Mouse (Mus musculus) adrenal gland, adult 8-10 months (tissue): Measurements from ENCODE around the gene Ccdc117. TPM values are rescaled to one million over a fixed set of nuclear protein-coding genes. Genes with fewer than 3 reads are reported as not detected.
A peak's percentile ranks its signal among the peaks of the same experiment; 100 is the strongest.
"Not testable (repeated sequence)": the region's sequence is repeated elsewhere in the genome, so short reads cannot be mapped to it uniquely, and the experiment has no call there.

Experiments used
- DNase-seq: peaks from one replicate; pipeline ENCODE4 v3.0.0; 2022
- total RNA-seq, 4 experiments: library from RNA; stranded (reverse); gene quantifications; 2 replicates each; pipeline ENCODE4 v1.2.4; 2022

Gene Ccdc117
- total RNA-seq, 4 experiments from 2014 or later: 23.8 to 34.9 (median 28.8) TPM

- DNase-seq: no peak
Observed at GRCm38 (mm10) chr11:5530717-5531116, 11.3 kb downstream of the Ccdc117 start.

DNA sequence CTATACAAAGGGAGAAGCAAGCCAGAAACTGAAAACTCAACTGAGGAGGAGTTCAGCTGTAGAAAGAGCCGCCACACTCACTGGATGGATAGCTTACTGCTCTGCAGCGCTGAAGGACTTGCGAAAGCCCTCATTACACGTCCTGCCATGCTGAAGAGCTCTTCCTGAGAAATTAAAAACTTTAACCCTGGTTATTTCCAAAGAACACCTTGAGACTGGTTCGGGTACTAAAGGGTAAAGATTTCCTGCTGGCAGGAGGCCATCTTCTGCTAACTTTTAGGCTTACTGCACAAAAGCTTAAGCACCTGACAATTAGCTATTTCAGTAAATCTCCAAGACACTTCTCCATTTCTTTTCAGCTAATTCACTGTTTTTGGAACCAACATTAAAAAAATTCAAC lies 11.8 kb downstream of the Ccdc117 start:
- no peak for DNase-seq

DNA sequence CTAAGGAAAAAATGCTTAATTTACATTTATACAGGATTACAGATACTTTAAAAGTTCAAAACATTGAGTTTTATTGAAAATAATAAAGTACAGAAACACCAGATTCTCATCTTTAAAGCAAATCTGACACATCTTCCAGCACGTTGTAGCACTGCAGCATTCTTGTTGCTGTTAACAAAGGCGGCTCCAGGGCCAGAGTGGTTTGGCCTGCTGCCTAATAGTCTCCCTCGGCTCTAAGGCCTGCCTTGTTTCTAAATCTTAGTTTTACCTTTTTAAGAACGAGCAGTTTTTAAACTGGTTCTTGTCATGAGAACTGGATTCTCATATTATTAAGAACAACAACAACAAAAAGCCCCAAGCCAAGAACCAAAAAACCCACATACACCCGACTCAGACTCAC lies 13.1 kb downstream of the Ccdc117 start:
- DNase-seq: no peak

DNA sequence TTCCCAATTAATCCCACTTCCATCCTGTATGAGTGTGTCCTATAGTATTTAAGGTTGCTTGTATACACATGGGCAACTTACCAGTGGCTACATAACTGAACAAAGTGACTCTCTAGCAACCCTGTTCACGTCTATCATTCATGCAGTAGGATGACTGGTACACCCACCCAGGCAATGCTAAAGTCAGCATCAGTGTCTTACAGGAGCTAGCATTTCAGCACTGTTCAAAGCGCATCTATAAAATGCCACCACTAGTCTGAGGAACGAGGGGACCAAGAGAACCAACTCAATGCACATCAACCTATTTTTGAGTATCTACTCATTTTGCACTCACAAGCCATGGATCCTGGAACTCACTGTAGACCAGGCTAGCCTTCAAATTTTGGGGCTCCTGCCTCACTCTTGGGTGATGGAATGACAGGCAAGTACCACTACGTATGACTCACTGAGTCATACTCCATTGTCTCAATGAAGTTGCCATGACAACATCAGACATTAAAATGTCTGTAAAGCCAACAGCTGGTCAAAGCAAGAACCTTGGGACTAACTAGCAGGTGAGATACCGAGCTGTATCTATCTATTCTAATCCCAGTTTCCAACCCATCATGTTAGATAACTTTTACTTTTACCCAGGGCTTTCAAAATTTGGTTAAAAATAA lies 14.0 kb downstream of the Ccdc117 start:
- no peak for DNase-seq

GRCm38 (mm10) chr11:5526573-5527439 lies 15.2 kb downstream of the Ccdc117 start:
- no peak for DNase-seq

GRCm38 (mm10) chr11:5525418-5525817 lies 16.6 kb downstream of the Ccdc117 start:
- no peak for DNase-seq

- no peak for DNase-seq
Observed at GRCm38 (mm10) chr11:5522798-5523415, 19.1 kb downstream of the Ccdc117 start.

DNA sequence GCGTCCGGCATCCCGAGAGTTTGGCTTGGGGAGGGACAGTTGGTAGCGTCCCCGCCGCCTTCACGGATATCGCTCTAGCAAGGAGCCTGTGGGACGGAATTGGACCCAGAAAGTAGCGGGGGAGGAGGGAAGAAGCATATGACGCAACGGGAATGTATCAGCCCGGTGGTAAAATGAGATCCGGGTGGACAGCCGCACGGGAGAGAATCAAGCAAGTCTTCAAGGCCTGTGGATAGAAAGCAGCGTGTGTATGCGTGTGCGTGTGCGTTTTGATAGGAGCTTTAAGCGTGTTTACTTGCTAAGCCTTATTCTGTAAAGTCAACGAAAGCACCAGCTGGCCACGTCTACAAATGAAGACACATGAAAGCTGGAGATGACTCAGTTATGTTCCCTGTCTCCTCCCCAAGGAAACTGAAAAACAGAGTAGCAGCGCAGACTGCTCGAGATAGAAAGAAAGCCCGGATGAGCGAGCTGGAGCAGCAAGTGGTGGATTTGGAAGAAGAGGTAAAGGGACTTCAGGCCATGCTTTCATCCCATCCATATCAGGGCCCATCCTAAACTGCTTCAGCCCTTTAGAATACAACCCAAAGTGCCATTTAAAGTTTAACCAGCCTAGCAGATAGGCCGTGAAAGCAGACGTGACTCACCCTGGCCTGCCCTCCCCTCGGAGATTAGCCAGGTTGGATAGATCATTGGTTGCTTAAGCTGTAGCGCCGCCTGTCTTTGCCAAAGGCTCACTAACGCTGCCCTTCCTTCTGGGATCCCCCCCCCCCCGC lies 20.3 kb downstream of the Ccdc117 start:
- DNase-seq: peak; percentile 81

DNA sequence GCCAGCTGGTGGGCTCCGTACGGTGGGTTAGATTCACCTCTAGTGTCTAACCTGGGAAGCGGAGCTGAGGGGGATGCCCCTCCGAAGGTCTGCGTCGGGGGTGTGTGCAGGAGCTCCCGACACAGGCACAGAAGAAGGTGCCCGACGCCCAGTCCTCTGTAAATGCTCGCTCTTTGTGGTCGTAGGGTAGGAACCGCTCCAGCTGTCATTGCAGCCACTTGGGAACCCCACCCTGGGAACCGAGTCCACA lies 20.8 kb downstream of the Ccdc117 start:
- DNase-seq: no peak

- DNase-seq: peak; percentile 98
Observed at GRCm38 (mm10) chr11:5520412-5521265, 21.3 kb downstream of the Ccdc117 start, which contains the start of gene Xbp1. TSS of gene Xbp1 (plus strand) at chr11:5520659.

GRCm38 (mm10) chr11:5519681-5520080 lies 22.3 kb downstream of the Ccdc117 start:
- DNase-seq: no peak

DNA sequence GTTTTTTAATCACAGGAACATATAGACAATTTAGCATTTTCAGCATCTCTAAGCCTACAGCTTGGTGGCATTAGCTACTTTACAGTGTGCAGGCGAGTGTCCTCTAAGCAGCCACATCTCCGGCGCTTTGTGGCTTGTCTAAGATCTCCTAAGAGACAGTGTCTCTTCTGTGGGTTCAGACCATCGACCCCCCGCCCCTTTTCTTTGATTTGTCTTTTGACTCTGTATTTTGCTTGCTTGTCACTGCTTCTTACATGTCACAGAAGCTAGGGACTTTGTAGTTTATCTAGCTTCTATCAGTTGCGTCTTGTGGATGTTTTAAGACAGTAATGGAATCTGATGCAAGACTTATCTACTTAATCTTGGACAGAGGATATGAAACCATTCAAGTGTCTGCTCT lies 24.6 kb downstream of the Ccdc117 start:
- no peak for DNase-seq

- DNase-seq: no peak
Observed at GRCm38 (mm10) chr11:5516617-5517016, 25.4 kb downstream of the Ccdc117 start.

DNA sequence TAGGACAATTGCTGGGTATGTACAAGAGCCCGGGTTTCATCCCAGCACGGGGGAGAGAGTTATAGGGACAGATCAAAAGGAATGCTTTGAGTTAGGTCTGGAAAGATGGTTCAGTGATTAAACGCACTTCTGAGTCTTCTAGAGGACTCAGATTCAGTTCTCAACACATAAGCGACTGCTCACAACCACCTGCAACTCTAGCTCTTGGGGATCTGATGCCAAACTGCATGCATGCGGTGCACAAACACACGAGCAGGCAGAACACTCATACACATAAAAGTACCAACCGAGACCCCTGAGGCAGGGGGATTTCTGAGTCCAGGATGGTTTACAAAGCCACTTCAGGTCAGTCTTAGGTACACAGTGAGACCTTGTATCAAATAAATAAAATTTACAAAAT lies 25.8 kb downstream of the Ccdc117 start:
- no peak for DNase-seq

- DNase-seq: no peak
Observed at GRCm38 (mm10) chr11:5515655-5516054, 26.3 kb downstream of the Ccdc117 start.

DNA sequence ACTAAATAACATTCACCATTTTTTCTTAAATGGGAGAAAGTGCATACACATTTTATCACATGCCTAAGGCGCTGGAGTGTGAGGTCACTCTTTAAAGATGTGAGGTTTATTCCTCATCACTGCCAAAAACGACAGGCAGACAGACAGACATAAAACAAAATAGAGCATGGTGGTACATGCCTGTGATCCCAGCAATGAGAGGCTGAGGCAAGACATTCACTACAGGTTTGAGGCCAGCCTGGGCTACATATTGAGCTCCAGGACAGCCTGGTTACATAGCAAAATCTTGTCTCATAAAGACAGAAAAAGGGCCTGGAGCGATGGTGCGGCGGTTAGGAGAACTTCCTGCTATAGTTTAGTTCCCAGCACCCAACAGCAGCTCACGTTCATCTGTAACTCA lies 26.8 kb downstream of the Ccdc117 start:
- no peak for DNase-seq

GRCm38 (mm10) chr11:5514091-5514490 lies 27.9 kb downstream of the Ccdc117 start:
- no peak for DNase-seq

DNA sequence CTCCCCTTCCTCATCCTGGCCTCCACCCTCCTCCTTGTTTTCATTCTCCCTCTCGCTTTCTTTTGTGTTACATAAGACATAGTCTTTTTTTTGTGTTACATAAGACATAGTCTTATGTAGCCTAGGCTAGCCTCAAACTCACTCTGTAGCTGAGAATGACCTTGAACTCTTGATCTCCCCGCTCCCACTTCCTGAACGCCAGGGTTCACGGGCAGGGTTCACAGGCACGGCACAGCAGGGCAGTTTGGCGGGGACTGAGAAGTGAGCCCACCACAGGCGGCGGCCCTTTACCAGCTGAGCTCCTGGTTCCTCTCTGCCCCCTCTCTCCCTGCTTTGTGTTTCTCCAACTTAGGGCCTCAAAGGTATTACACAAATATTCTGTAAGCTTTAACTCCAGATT lies 29.0 kb downstream of the Ccdc117 start:
- no peak for DNase-seq

DNA sequence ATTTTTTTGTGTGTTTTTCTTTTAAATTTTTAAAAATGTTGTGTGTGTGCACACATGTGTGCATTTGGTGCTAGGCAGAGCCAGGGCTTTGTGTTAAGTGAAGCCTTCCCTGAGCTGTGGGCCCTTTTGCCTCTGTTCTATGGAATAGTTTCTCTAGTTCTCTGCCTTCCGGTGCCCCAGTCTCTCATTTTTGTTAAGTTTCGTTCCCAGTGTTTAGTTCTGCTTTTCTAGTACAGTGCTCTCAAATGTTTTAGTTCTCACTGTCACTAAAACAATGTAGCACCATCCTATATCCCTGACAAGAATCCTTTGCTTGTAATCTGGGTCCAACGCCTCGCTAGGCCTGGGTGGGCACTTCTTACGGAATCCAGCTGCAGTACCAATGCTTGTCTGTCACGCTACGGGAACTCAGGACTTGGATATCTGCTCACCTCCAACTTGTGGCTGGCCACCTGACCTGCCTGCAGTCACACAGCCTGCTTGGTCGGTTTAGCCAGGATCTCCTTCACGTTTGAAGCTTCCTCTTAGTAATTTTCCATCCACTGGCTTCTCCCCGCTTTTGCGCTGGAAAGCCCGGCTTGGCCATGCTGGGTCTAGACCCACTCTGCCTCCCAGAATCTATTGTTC lies 29.8 kb downstream of the Ccdc117 start:
- DNase-seq: no peak

- not testable (repeated sequence) for DNase-seq
Observed at GRCm38 (mm10) chr11:5510686-5511085, 31.3 kb downstream of the Ccdc117 start.

GRCm38 (mm10) chr11:5510099-5510391 lies 31.9 kb downstream of the Ccdc117 start:
- DNase-seq: no peak
